ENCODE assay signal across 8 mouse cellular contexts in genomic region chr13:21326657-21327211, GRCm38 (mm10). TPM values are rescaled to one million over a fixed set of nuclear protein-coding genes. Genes with fewer than 3 reads are reported as not detected.
DNase-seq lines count a peak whose midpoint lies in the region; ATAC-seq and TF ChIP-seq lines count a peak whose summit lies in the region.

No protein-coding gene starts in this region.

- no peaks in the 10 kb centered on the region for H3K36me3 ChIP-seq in embryonic facial prominence, embryonic 15.5 days
- no peaks in the 10 kb centered on the region for H3K36me3 ChIP-seq in heart, embryonic 11.5 days (ENCODE audit: control insufficient read depth, insufficient read depth, low read length)
- no peaks in the 10 kb centered on the region for H3K36me3 ChIP-seq in kidney, embryonic 16.5 days (ENCODE audit: insufficient read depth, low read length)
- no peaks in the 10 kb centered on the region for H3K36me3 ChIP-seq in liver, adult 2 months (ENCODE audit: control insufficient read depth, insufficient read depth, low read length)
- H3K36me3 ChIP-seq in stomach, postnatal 0 days (ENCODE audit: control insufficient read depth, insufficient read depth, low read length): no peaks in the 10 kb centered on the region

- H3K9me3 ChIP-seq in embryonic facial prominence, embryonic 15.5 days (replicated peaks): no peaks in the 10 kb centered on the region
- H3K9me3 ChIP-seq in heart, embryonic 11.5 days (replicated peaks; ENCODE audit: control insufficient read depth, low read length): no peaks in the 10 kb centered on the region
- H3K9me3 ChIP-seq in kidney, embryonic 16.5 days (ENCODE audit: low read length): no peaks in the 10 kb centered on the region
- H3K9me3 ChIP-seq in stomach, postnatal 0 days (ENCODE audit: control insufficient read depth, low read length): no peaks in the 10 kb centered on the region

- TF ChIP-seq POLR2A in bone marrow macrophage, adult 2 months (IDR thresholded peaks at IDR 0.05; ENCODE audit: borderline replicate concordance, low read depth, low read length): no peak
- no peak for TF ChIP-seq POLR2A in liver, adult 2 months (IDR thresholded peaks at IDR 0.05; ENCODE audit: extremely low read depth, insufficient read depth, low read length)

- 0 out of 2 replicates have a peak, but pooled peaks cover 4% of the 10 kb centered on the region for H3K4me1 ChIP-seq in bone marrow macrophage, adult 2 months (ENCODE audit: control insufficient read depth, insufficient read depth, low read length)
- H3K4me1 ChIP-seq in embryonic facial prominence, embryonic 15.5 days: 0 out of 2 replicates have a peak, but pooled peaks cover 3% of the 10 kb centered on the region
- H3K4me1 ChIP-seq in heart, embryonic 11.5 days (ENCODE audit: control insufficient read depth, insufficient read depth, low read length): no peaks in the 10 kb centered on the region; the same call in 1 of the 2 replicates
- peaks cover 15% of the 10 kb centered on the region for H3K4me1 ChIP-seq in kidney, embryonic 16.5 days (ENCODE audit: insufficient read depth, low read length)
- peaks cover 3% of the 10 kb centered on the region; the same call in 1 of the 2 replicates for H3K4me1 ChIP-seq in liver, adult 2 months (ENCODE audit: control insufficient read depth, insufficient read depth, low read length)
- no peaks in the 10 kb centered on the region for H3K4me1 ChIP-seq in stomach, postnatal 0 days (replicated peaks; ENCODE audit: control insufficient read depth, insufficient read depth)

- no peak overlapping the region; the same call in 1 of the 2 replicates for H3K9ac ChIP-seq in embryonic facial prominence, embryonic 15.5 days
- peak overlapping the region; percentile 60; the same call in 1 of the 2 replicates for H3K9ac ChIP-seq in heart, embryonic 11.5 days (ENCODE audit: low read depth, low read length)
- H3K9ac ChIP-seq in kidney, embryonic 16.5 days (replicated peaks; ENCODE audit: low read length): peak overlapping the region; percentile 50; the same call in 1 of the 2 replicates
- H3K9ac ChIP-seq in liver, adult 2 months (ENCODE audit: low read depth, low read length): peak overlapping the region; percentile 20
- H3K9ac ChIP-seq in stomach, postnatal 0 days (ENCODE audit: low read length): 0 out of 2 replicates have a peak overlapping the region, but pooled peaks have one; percentile 13

- H3K4me3 ChIP-seq in bone marrow macrophage, adult 2 months (ENCODE audit: insufficient read depth, low read length): peak overlapping the region; percentile 55
- peak overlapping the region; percentile 48 for H3K4me3 ChIP-seq in embryonic facial prominence, embryonic 15.5 days (replicated peaks)
- H3K4me3 ChIP-seq in heart, embryonic 11.5 days (ENCODE audit: low read depth, low read length): peak overlapping the region; percentile 54
- peak overlapping the region; percentile 53 for H3K4me3 ChIP-seq in kidney, embryonic 16.5 days (ENCODE audit: low read length)
- peak overlapping the region; percentile 65 for H3K4me3 ChIP-seq in liver, adult 2 months (ENCODE audit: insufficient read depth, low read depth, low read length)
- H3K4me3 ChIP-seq in stomach, postnatal 0 days (ENCODE audit: low read depth, low read length): peak overlapping the region; percentile 41

- DNase-seq in 416B (ENCODE audit: low read depth): peak; percentile 79
- DNase-seq in liver, adult 2 months (ENCODE audit: extremely low read depth, low read depth, low spot score): peak; percentile 76
- peak; percentile 88 for DNase-seq in neural tube, embryonic 10.5 days (ENCODE audit: extremely low spot score, low spot score)
- DNase-seq in stomach, postnatal 0 days (ENCODE audit: low spot score): peak; percentile 85

- peak overlapping the region; percentile 64 for H3K4me2 ChIP-seq in embryonic facial prominence, embryonic 15.5 days (replicated peaks)
- peak overlapping the region; percentile 65 for H3K4me2 ChIP-seq in heart, embryonic 11.5 days
- H3K4me2 ChIP-seq in kidney, embryonic 16.5 days (replicated peaks; ENCODE audit: low read depth, low read length): peak overlapping the region; percentile 69
- H3K4me2 ChIP-seq in stomach, postnatal 0 days (replicated peaks; ENCODE audit: low read depth): peak overlapping the region; percentile 57

- 0 out of 2 replicates have a peak, but pooled peaks cover 10% of the 10 kb centered on the region for H3K27me3 ChIP-seq in embryonic facial prominence, embryonic 15.5 days
- H3K27me3 ChIP-seq in heart, embryonic 11.5 days (ENCODE audit: control insufficient read depth, insufficient read depth, low read length): no peaks in the 10 kb centered on the region
- H3K27me3 ChIP-seq in kidney, embryonic 16.5 days (ENCODE audit: insufficient read depth, low read length): no peaks in the 10 kb centered on the region
- no peaks in the 10 kb centered on the region for H3K27me3 ChIP-seq in liver, adult 2 months (ENCODE audit: control insufficient read depth, insufficient read depth, low read length)
- H3K27me3 ChIP-seq in stomach, postnatal 0 days (ENCODE audit: control insufficient read depth, insufficient read depth, low read length): no peaks in the 10 kb centered on the region; the same call in 1 of the 2 replicates

- no peak overlapping the region for H3K27ac ChIP-seq in bone marrow macrophage, adult 2 months (ENCODE audit: insufficient read depth, low read depth, low read length)
- no peak overlapping the region for H3K27ac ChIP-seq in embryonic facial prominence, embryonic 15.5 days (replicated peaks)
- no peak overlapping the region for H3K27ac ChIP-seq in heart, embryonic 11.5 days (ENCODE audit: low read depth, low read length)
- H3K27ac ChIP-seq in kidney, embryonic 16.5 days (ENCODE audit: low read length): no peak overlapping the region
- H3K27ac ChIP-seq in liver, adult 2 months (replicated peaks; ENCODE audit: insufficient read depth, low read depth, low read length): peak overlapping the region; percentile 17; the same call in 1 of the 2 replicates
- H3K27ac ChIP-seq in stomach, postnatal 0 days (replicated peaks): no peak overlapping the region

- H3K79me2 ChIP-seq in liver, adult 2 months (ENCODE audit: control insufficient read depth, insufficient read depth, low read length): no peaks in the 10 kb centered on the region

- peak; percentile 15; the same call in 1 of the 2 replicates for ATAC-seq in embryonic facial prominence, embryonic 15.5 days (ENCODE audit: insufficient number of reproducible peaks, low FRiP score, low TSS enrichment, low read depth)
- 0 out of 2 replicates have a peak, but pooled peaks have one; percentile 49 for ATAC-seq in heart, embryonic 11.5 days (replicated peaks; ENCODE audit: insufficient number of reproducible peaks, low FRiP score, low TSS enrichment)
- ATAC-seq in kidney, embryonic 16.5 days (ENCODE audit: low FRiP score, low TSS enrichment): peak; percentile 62; the same call in 1 of the 2 replicates
- ATAC-seq in stomach, postnatal 0 days (ENCODE audit: low FRiP score, low TSS enrichment): peak; percentile 32; the same call in 1 of the 2 replicates

- no peak for TF ChIP-seq EP300 in stomach, postnatal 0 days (optimal IDR thresholded peaks at IDR 0.05)

- TF ChIP-seq CTCF in bone marrow macrophage, adult 2 months (IDR thresholded peaks at IDR 0.05; ENCODE audit: low read depth, low read length): peak; percentile 83
- peak; percentile 87 for TF ChIP-seq CTCF in liver, adult 2 months (IDR thresholded peaks at IDR 0.05; ENCODE audit: low read depth, low read length)
- peak; percentile 91 for TF ChIP-seq CTCF in stomach, postnatal 0 days (IDR thresholded peaks at IDR 0.05; ENCODE audit: low read depth)

- WGBS in embryonic facial prominence, embryonic 15.5 days: under 1% methylated on average over 24 of the region's 24 CpGs
- under 1% methylated on average over 24 of the region's 24 CpGs for WGBS in heart, embryonic 11.5 days (ENCODE audit: insufficient replicate concordance)
- WGBS in kidney, embryonic 16.5 days: 1% methylated on average over 24 of the region's 24 CpGs
- under 1% methylated on average over 24 of the region's 24 CpGs for WGBS in liver, adult 2 months
- under 1% methylated on average over 24 of the region's 24 CpGs for WGBS in stomach, postnatal 0 days

RNA-seq across cellular contexts. Expression of gene Gpx6, which starts 14.8 kb away (rescaled TPM):
- not detected in 2 replicates for polyA plus RNA-seq in bone marrow macrophage, adult 2 months (2012; ENCODE audit: insufficient read depth, insufficient read length, missing spikeins)
- polyA plus RNA-seq in embryonic facial prominence, embryonic 15.5 days (2015; fragmentation: Nextera tagmentation; extraction: Ambion mirVana): not detected in 2 replicates
- not detected in 2 replicates for polyA plus RNA-seq in heart, embryonic 11.5 days (2014; fragmentation: Nextera tagmentation; extraction: Ambion mirVana)
- polyA plus RNA-seq in kidney, embryonic 16.5 days (2015; fragmentation: Nextera tagmentation; extraction: Ambion mirVana): 10.7 and 11.8 TPM in 2 replicates
- total RNA-seq in liver, adult 2 months (2014; rRNA removed): 0.27 and 1.0 TPM in 2 replicates
- polyA plus RNA-seq in liver, adult 2 months (2012; rRNA removed): 0.55 and 0.70 TPM in 2 replicates
- polyA plus RNA-seq in stomach, postnatal 0 days (2015; fragmentation: Nextera tagmentation; extraction: Ambion mirVana): 0.07 TPM in 1 of 2 replicates, not detected in the other

RNA-seq across cellular contexts. Expression of gene Olfr1367, which starts 20.0 kb away (rescaled TPM):
- not detected in 2 replicates for polyA plus RNA-seq in bone marrow macrophage, adult 2 months (2012; ENCODE audit: insufficient read depth, insufficient read length, missing spikeins)
- polyA plus RNA-seq in embryonic facial prominence, embryonic 15.5 days (2015; fragmentation: Nextera tagmentation; extraction: Ambion mirVana): not detected in 2 replicates
- not detected in 2 replicates for polyA plus RNA-seq in heart, embryonic 11.5 days (2014; fragmentation: Nextera tagmentation; extraction: Ambion mirVana)
- not detected in 2 replicates for polyA plus RNA-seq in kidney, embryonic 16.5 days (2015; fragmentation: Nextera tagmentation; extraction: Ambion mirVana)
- not detected in 2 replicates for total RNA-seq in liver, adult 2 months (2014; rRNA removed)
- polyA plus RNA-seq in liver, adult 2 months (2012; rRNA removed): not detected in 2 replicates
- not detected in 2 replicates for polyA plus RNA-seq in stomach, postnatal 0 days (2015; fragmentation: Nextera tagmentation; extraction: Ambion mirVana)

RNA-seq across cellular contexts. Expression of gene Gpx5, which starts 34.2 kb away (rescaled TPM):
- polyA plus RNA-seq in bone marrow macrophage, adult 2 months (2012; ENCODE audit: insufficient read depth, insufficient read length, missing spikeins): not detected in 2 replicates
- polyA plus RNA-seq in embryonic facial prominence, embryonic 15.5 days (2015; fragmentation: Nextera tagmentation; extraction: Ambion mirVana): not detected in 2 replicates
- not detected in 2 replicates for polyA plus RNA-seq in heart, embryonic 11.5 days (2014; fragmentation: Nextera tagmentation; extraction: Ambion mirVana)
- polyA plus RNA-seq in kidney, embryonic 16.5 days (2015; fragmentation: Nextera tagmentation; extraction: Ambion mirVana): not detected in 2 replicates
- not detected in 2 replicates for total RNA-seq in liver, adult 2 months (2014; rRNA removed)
- polyA plus RNA-seq in liver, adult 2 months (2012; rRNA removed): not detected in 2 replicates
- polyA plus RNA-seq in stomach, postnatal 0 days (2015; fragmentation: Nextera tagmentation; extraction: Ambion mirVana): 0.06 TPM in 1 of 2 replicates, not detected in the other

RNA-seq across cellular contexts. Expression of gene Zscan12, which starts 35.9 kb away (rescaled TPM):
- polyA plus RNA-seq in bone marrow macrophage, adult 2 months (2012; ENCODE audit: insufficient read depth, insufficient read length, missing spikeins): 5.7 and 7.1 TPM in 2 replicates
- polyA plus RNA-seq in embryonic facial prominence, embryonic 15.5 days (2015; fragmentation: Nextera tagmentation; extraction: Ambion mirVana): 10.9 and 11.3 TPM in 2 replicates
- polyA plus RNA-seq in heart, embryonic 11.5 days (2014; fragmentation: Nextera tagmentation; extraction: Ambion mirVana): 9.3 and 9.9 TPM in 2 replicates
- polyA plus RNA-seq in kidney, embryonic 16.5 days (2015; fragmentation: Nextera tagmentation; extraction: Ambion mirVana): 12.9 and 13.9 TPM in 2 replicates
- total RNA-seq in liver, adult 2 months (2014; rRNA removed): 5.4 and 6.0 TPM in 2 replicates
- 1.0 and 1.2 TPM in 2 replicates for polyA plus RNA-seq in liver, adult 2 months (2012; rRNA removed)
- polyA plus RNA-seq in stomach, postnatal 0 days (2015; fragmentation: Nextera tagmentation; extraction: Ambion mirVana): 4.3 and 4.6 TPM in 2 replicates
